Mouse (Mus musculus) neural tube, embryonic 14.5 days (tissue): Measurements from ENCODE around the gene Ces2a. TPM values are rescaled to one million over a fixed set of nuclear protein-coding genes. Genes with fewer than 3 reads are reported as not detected.

Experiments used
- ATAC-seq: fragments of 200-750 bp; cut with Nextera tagmentation; 2 replicates; pipeline ENCODE4 v1.8.0; 2017; ENCODE audit warnings: low read depth, mild to moderate bottlenecking, moderate TSS enrichment, moderate library complexity
- H3K27ac ChIP-seq: fragments of 300-500 bp; sonication (generic); 2 replicates; pipeline ENCODE4 v1.5.1; 2014; ENCODE audit warnings: low read depth, mild to moderate bottlenecking, control low read depth, low read length, moderate library complexity, mixed read lengths
- H3K27me3 ChIP-seq: fragments of 300-500 bp; sonication (generic); 2 replicates; pipeline ENCODE4 v1.6.1; 2014; ENCODE audit warnings: low read length; ENCODE audit not compliant: control insufficient read depth, insufficient read depth
- H3K36me3 ChIP-seq: fragments of 300-500 bp; sonication (generic); 2 replicates; pipeline ENCODE4 v1.6.1; 2014; ENCODE audit warnings: low read length, mixed read lengths; ENCODE audit not compliant: control insufficient read depth, insufficient read depth
- H3K4me1 ChIP-seq: fragments of 300-500 bp; sonication (generic); 2 replicates; pipeline ENCODE4 v1.6.1; 2014; ENCODE audit warnings: low read length; ENCODE audit not compliant: control insufficient read depth, insufficient read depth
- H3K4me2 ChIP-seq: fragments of 300-500 bp; sonication (generic); 2 replicates; pipeline ENCODE4 v1.6.1; 2014; ENCODE audit warnings: mild to moderate bottlenecking, low read depth, low read length, control low read depth
- H3K4me3 ChIP-seq: fragments of 300-500 bp; sonication (generic); 2 replicates; pipeline ENCODE4 v1.5.1; 2014; ENCODE audit warnings: low read depth, low read length, control low read depth, mixed read lengths
- H3K9ac ChIP-seq: fragments of 300-500 bp; sonication (generic); replicated peaks from 2 replicates; pipeline ENCODE4 v1.6.1; 2014; ENCODE audit warnings: low read depth, mild to moderate bottlenecking, control low read depth, low read length, mixed read lengths
- H3K9me3 ChIP-seq: fragments of 300-500 bp; sonication (generic); 2 replicates; pipeline ENCODE4 v1.6.1; 2016; ENCODE audit warnings: low read length; ENCODE audit not compliant: control insufficient read depth
- WGBS: fragments of 180-500 bp; shearing (Covaris S2); extraction: QIAGEN DNeasy Blood & Tissue Kit; methylation state at CpG from one replicate; pipeline ENCODE4 v1.1.7; 2014; 5-methylcytosine and 5-hydroxymethylcytosine counted together
- polyA plus RNA-seq: library from polyadenylated mRNA; unstranded; fragments of >200 nt; fragmentation: Nextera tagmentation; extraction: Ambion mirVana; gene quantifications from 2 replicates; pipeline ENCODE4 v1.2.1, GENCODE M21; 2014

Ces2a gene
- polyA plus RNA-seq, 1 experiment from 2014 or later: not detected

DNA sequence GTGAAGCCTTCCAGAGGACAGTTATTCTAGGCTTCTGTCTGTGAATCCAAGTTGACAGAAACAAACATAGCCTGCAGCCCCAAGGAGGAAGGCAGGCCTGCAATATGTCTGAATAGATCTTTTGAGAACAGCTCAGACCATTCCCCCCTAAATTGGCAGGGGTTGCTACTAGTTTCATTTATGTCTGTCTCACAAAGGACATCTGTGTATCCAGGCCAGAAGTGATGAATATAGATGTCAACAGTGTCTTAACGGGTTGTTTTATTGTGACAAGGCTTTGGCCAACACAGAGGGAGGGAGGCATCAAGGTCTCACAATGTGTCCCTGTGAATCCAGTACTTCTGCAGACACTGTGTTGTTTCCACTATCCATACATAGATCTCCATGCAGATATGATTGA is 23.8 kb downstream of the Ces2a start:
- ATAC-seq: no peak; the same call in 1 of the 2 replicates

DNA sequence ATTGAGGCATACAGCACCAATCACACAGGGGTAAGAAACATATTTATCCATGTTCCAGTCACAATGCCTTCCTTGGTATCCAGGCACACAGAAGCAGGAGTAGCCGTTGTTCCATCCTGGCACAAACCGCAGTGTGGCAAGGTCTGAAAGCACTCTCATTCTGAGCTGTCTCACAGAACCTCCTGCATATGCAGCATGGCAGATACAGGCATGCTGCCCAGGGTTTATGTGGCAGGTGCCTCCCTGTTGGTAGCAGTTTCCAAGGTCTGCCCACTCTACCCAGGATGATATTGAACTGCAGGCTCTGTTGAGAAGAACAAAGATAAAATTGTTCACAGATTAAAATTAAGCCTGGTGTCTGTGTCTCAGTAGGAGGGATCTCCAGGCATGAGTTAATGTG is 24.4 kb downstream of the Ces2a start:
- ATAC-seq: no peak

More for the DNA sequence above, 23.8 kb downstream of the Ces2a start:
- Histone ChIP-seq H3K4me1 (no peaks in the 10 kb centered on the region), H3K9ac (no peak overlapping the region), H3K27ac (no peak overlapping the region), H3K4me2 (no peak overlapping the region), H3K27me3 (no peaks in the 10 kb centered on the region), H3K36me3 (no peaks in the 10 kb centered on the region), H3K9me3 (no peaks in the 10 kb centered on the region), H3K4me3 (no peak overlapping the region)
- 22% methylated on average over 1 of the region's 1 CpGs for WGBS

DNA sequence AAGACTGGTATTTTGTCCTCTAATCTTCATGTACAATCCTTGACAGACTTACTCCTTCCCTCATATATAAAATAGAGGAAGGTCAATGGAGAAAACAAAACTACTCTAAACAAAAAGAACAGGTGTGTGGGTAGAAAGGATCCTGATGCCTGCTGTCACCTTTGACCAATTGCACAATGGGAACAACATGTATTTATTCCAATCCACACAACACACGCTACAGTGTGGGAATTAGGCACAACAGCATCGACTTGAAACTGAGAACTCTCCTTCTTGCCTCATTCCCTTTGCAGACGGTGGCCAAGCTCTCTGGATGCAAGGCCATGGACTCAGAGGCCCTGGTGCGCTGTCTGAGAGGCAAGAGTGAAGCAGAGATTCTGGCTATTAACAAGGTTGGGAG is 27.3 kb downstream of the Ces2a start:
- Histone ChIP-seq H3K9me3 (no peaks in the 10 kb centered on the region), H3K27ac (no peak overlapping the region), H3K27me3 (no peaks in the 10 kb centered on the region), H3K36me3 (no peaks in the 10 kb centered on the region), H3K4me1 (no peaks in the 10 kb centered on the region), H3K4me3 (no peak overlapping the region), H3K4me2 (no peak overlapping the region), H3K9ac (no peak overlapping the region)
- 84% methylated on average over 4 of the region's 4 CpGs for WGBS
- ATAC-seq: no peak

More for the DNA sequence above, 24.4 kb downstream of the Ces2a start:
- no peak overlapping the region for H3K9ac ChIP-seq
- H3K4me1 ChIP-seq: no peaks in the 10 kb centered on the region
- no peak overlapping the region for H3K27ac ChIP-seq
- no peak overlapping the region for H3K4me3 ChIP-seq
- H3K27me3 ChIP-seq: no peaks in the 10 kb centered on the region
- no peaks in the 10 kb centered on the region for H3K9me3 ChIP-seq
- no peaks in the 10 kb centered on the region for H3K36me3 ChIP-seq
- 88% methylated on average over 2 of the region's 2 CpGs for WGBS
- H3K4me2 ChIP-seq: no peak overlapping the region

DNA sequence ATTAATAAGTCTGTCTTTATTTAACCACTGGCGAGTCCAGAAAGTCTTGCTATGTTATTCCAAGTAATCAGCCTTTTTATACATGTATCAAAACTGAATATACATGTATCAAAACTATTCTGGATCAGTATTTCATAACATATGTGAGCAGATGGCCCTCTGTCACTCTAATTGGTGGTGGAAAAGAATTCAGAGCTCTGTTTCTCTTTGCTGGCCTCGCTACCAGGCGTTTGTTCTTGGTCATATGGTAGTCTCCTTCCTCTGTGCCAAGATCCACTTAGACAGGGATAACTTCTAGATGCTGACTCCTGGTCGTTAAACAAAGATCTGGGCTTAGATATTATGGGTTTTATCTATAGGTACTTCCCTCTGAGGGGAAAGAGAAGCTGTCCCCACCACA is 32.7 kb downstream of the Ces2a start:
- no peaks in the 10 kb centered on the region for H3K4me1 ChIP-seq
- no peak overlapping the region for H3K4me2 ChIP-seq
- no peaks in the 10 kb centered on the region for H3K27me3 ChIP-seq
- no peak for ATAC-seq
- no peak overlapping the region for H3K9ac ChIP-seq
- no peaks in the 10 kb centered on the region for H3K36me3 ChIP-seq
- no peak overlapping the region for H3K4me3 ChIP-seq
- no peaks in the 10 kb centered on the region for H3K9me3 ChIP-seq
- no peak overlapping the region for H3K27ac ChIP-seq
- WGBS: 71% methylated on average over 4 of the region's 4 CpGs

GRCm38 (mm10) chr8:104770365-104770764 is 36.6 kb downstream of the Ces2a start:
- Histone ChIP-seq H3K27me3 (no peaks in the 10 kb centered on the region), H3K36me3 (no peaks in the 10 kb centered on the region), H3K4me2 (no peak overlapping the region), H3K9me3 (no peaks in the 10 kb centered on the region), H3K27ac (no peak overlapping the region), H3K9ac (no peak overlapping the region), H3K4me3 (no peak overlapping the region), H3K4me1 (no peaks in the 10 kb centered on the region)
- no peak for ATAC-seq
- WGBS: 88% methylated on average over 3 of the region's 3 CpGs

DNA sequence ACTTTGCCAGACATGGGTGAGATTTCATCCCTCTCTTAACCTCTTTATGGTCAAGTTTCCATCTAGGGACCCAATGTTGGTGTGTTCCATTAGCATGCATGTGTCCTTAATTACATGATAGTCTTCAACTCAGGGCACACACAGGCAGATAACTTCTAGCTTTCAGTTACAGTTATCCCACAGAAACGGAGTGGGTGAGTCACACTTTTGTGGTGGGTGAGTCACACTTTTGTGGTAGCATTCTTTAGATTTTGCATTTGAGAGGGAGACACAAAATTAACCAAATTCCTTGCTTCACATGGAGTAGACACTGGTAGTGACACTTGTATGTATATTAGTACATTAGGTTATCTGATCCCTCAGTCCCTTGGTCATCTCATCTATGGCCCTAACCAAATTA is 53.2 kb downstream of the Ces2a start:
- Histone ChIP-seq H3K9me3 (no peaks in the 10 kb centered on the region), H3K4me3 (no peak overlapping the region), H3K9ac (no peak overlapping the region), H3K27ac (no peak overlapping the region), H3K4me2 (no peak overlapping the region), H3K36me3 (no peaks in the 10 kb centered on the region), H3K4me1 (no peaks in the 10 kb centered on the region), H3K27me3 (no peaks in the 10 kb centered on the region)
- WGBS: 74% methylated on average over 1 of the region's 1 CpGs
- no peak for ATAC-seq

GRCm38 (mm10) chr8:104788929-104789328 is 55.1 kb downstream of the Ces2a start:
- no peaks in the 10 kb centered on the region for H3K4me1 ChIP-seq
- H3K9me3 ChIP-seq: no peaks in the 10 kb centered on the region
- no peaks in the 10 kb centered on the region for H3K36me3 ChIP-seq
- H3K4me2 ChIP-seq: no peak overlapping the region
- no peak overlapping the region for H3K4me3 ChIP-seq
- H3K9ac ChIP-seq: no peak overlapping the region
- ATAC-seq: no peak
- WGBS: 89% methylated on average over 2 of the region's 2 CpGs
- no peaks in the 10 kb centered on the region for H3K27me3 ChIP-seq
- no peak overlapping the region for H3K27ac ChIP-seq

- H3K27me3 ChIP-seq: no peaks in the 10 kb centered on the region
- no peak for ATAC-seq
Measured at GRCm38 (mm10) chr8:104789886-104790680, 56.3 kb downstream of the Ces2a start.

More at GRCm38 (mm10) chr8:104789886-104790680, 56.3 kb downstream of the Ces2a start:
- H3K4me3 ChIP-seq: no peak overlapping the region
- H3K4me2 ChIP-seq: no peak overlapping the region
- no peaks in the 10 kb centered on the region for H3K9me3 ChIP-seq
- no peak overlapping the region for H3K27ac ChIP-seq
- H3K4me1 ChIP-seq: no peaks in the 10 kb centered on the region
- no peak overlapping the region for H3K9ac ChIP-seq
- WGBS: 77% methylated on average over 3 of the region's 3 CpGs
- no peaks in the 10 kb centered on the region for H3K36me3 ChIP-seq
